Mouse (Mus musculus) cerebellum, adult 2 months (tissue): Measurements from ENCODE around the gene Prepl.

Source experiments
- CTCF ChIP-seq: fragments of 200-500 bp; IDR thresholded peaks from 2 replicates; pipeline ENCODE4 v1.5.1; 2011; ENCODE audit warnings: low read depth, mild to moderate bottlenecking, control low read depth, low read length, moderate library complexity, borderline replicate concordance; ENCODE audit not compliant: insufficient read depth
- POLR2A ChIP-seq: fragments of 200-500 bp; IDR thresholded peaks from 2 replicates; pipeline ENCODE4 v1.6.1; 2011; ENCODE audit warnings: low read length, control low read depth, borderline replicate concordance; ENCODE audit not compliant: insufficient read depth

DNA sequence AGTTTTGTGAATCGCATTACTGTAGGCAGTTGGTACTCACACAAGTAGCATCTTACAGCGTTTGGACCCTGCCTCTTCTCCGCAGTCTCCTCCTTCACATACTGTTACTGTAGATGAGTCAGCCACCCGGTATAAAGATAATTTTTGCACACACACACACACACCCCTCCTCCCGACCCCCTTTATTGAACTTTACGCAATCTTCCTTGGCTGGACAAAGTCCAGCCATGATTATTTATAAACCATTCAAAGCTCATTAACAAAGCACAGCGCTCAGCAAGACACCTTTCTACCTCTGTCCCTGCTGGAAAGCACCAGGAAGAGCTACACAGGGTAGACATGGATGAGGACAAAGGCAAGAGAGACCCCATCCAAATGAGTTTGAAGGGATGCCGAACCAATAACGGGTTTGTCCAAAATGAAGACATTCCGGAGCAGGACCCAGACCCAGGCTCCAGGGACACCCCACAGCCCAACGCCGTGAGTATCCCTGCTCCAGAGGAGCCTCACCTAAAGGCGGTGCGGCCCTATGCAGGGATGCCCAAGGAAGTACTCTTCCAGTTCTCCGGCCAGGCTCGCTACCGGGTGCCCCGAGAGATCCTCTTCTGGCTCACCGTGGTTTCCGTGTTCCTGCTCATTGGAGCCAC, 61.8 kb downstream of the Prepl start, which contains the start of gene Slc3a1:
- no peak for TF ChIP-seq CTCF
- TF ChIP-seq POLR2A = no peak
